18 mouse cellular contexts compared by ENCODE assay signal in the genomic region with DNA sequence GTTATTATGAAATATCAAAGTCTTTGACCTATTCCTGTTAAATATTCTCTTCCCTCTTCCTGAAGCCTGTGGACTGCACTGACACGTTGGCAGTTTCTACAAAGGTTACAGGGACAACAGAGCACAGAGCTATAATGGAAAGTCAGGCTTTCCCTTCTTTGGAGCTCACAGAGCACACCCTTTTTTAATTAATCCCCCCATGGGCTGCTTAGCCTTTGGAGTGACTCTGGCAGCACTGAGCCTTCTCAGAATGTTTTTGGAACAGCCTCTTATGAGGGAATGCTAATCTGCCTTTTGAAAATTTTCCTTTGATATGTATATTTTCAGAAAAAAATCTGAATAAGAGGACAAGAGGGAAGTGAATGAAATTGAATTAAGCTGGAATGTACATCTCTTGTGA.
"Had no signal": no experiment of that assay in that cellular context is flagged by ENCODE, and none has a peak within 500 bp of the region (broad histone marks: within the 10 kb centered on the region; RNA-seq: fewer than 3 reads in every experiment).

No protein-coding gene starts in this region.

- H3K9ac ChIP-seq: kidney, embryonic 15.5 days; limb, embryonic 13.5 days; liver, embryonic 15.5 days; lung, embryonic 14.5 days; neural tube, embryonic 12.5 days had no signal

- H3K27me3 ChIP-seq: kidney, embryonic 15.5 days; limb, embryonic 13.5 days; liver, embryonic 15.5 days; megakaryocyte, embryonic 14.5 days; neural tube, embryonic 12.5 days had no signal

- H3K4me2 ChIP-seq: kidney, embryonic 15.5 days; limb, embryonic 13.5 days; liver, embryonic 11.5 days; liver, embryonic 15.5 days; lung, embryonic 14.5 days; neural tube, embryonic 12.5 days had no signal

- DNase-seq: kidney, adult 2 months; kidney, postnatal 14 days; left cerebral cortex, postnatal 4 days; lung, embryonic 14.5 days; lung, postnatal 10 days; lung, postnatal 4 days; retina, postnatal 1 day; right cerebral cortex, postnatal 4 days; spleen, adult 18-20 months; thymus, adult 2 months; thymus, postnatal 36 days had no signal

- H3K4me1 ChIP-seq: kidney, embryonic 15.5 days; limb, embryonic 13.5 days; liver, embryonic 15.5 days; megakaryocyte, embryonic 14.5 days; neural tube, embryonic 12.5 days had no signal

- H3K4me3 ChIP-seq: kidney, embryonic 15.5 days; limb, embryonic 13.5 days; liver, embryonic 15.5 days; megakaryocyte, embryonic 14.5 days; neural tube, embryonic 12.5 days had no signal

- H3K27ac ChIP-seq: kidney, embryonic 15.5 days; limb, embryonic 13.5 days; liver, embryonic 15.5 days; neural tube, embryonic 12.5 days had no signal

- H3K9me3 ChIP-seq: kidney, embryonic 15.5 days; limb, embryonic 13.5 days; liver, embryonic 15.5 days; megakaryocyte, embryonic 14.5 days; neural tube, embryonic 12.5 days had no signal

- ATAC-seq: intestine, embryonic 16.5 days had no signal

- H3K36me3 ChIP-seq: kidney, embryonic 15.5 days; limb, embryonic 13.5 days; liver, embryonic 15.5 days; neural tube, embryonic 12.5 days had no signal
